Mouse (Mus musculus): ENCODE results near the gene Elf4. TPM values are rescaled to one million over a fixed set of nuclear protein-coding genes. Genes with fewer than 3 reads are reported as not detected.

Gene Elf4
- 30.5 TPM for polyA plus RNA-seq (2017; shearing (Covaris generic))

GRCm38 (mm10) chrX:48462754-48463507 is at the start of gene Elf4:
Gene Elf4 (minus strand): TSS chrX:48463132.

Other genes with a start within 250 kb of the Elf4 start
- 19.5 TPM for gene Utp14a, start 206.3 kb downstream of the Elf4 start, polyA plus RNA-seq (2017; shearing (Covaris generic))
- 2.3 TPM for gene Bcorl1, start 121.8 kb downstream of the Elf4 start, polyA plus RNA-seq (2017; shearing (Covaris generic))
- gene Aifm1, start 50.4 kb upstream of the Elf4 start, polyA plus RNA-seq (2017; shearing (Covaris generic)): 56.4 TPM
- 0.43 TPM for gene Rab33a, start 56.2 kb upstream of the Elf4 start, polyA plus RNA-seq (2017; shearing (Covaris generic))
- 16.3 TPM for gene Zfp280c, start 131.4 kb upstream of the Elf4 start, polyA plus RNA-seq (2017; shearing (Covaris generic))
- 14.9 TPM for gene Slc25a14, start 160.3 kb upstream of the Elf4 start, polyA plus RNA-seq (2017; shearing (Covaris generic))
- not detected for gene Gpr119, start 211.3 kb upstream of the Elf4 start, polyA plus RNA-seq (2017; shearing (Covaris generic))
- gene Rbmx2, start 231.9 kb upstream of the Elf4 start, polyA plus RNA-seq (2017; shearing (Covaris generic)): 22.7 TPM